Mouse (Mus musculus) hindbrain, embryonic 11.5 days (tissue): ENCODE measurements around the gene Myzap. TPM values are rescaled to one million over a fixed set of nuclear protein-coding genes. Genes with fewer than 3 reads are reported as not detected.

Experiments used
- ATAC-seq: fragments of 200-750 bp; cut with Nextera tagmentation; 2 replicates; pipeline ENCODE4 v1.8.0; 2017; ENCODE audit warnings: mild to moderate bottlenecking, moderate TSS enrichment, moderate library complexity; ENCODE audit not compliant: low FRiP score
- DNase-seq: peaks from one replicate; pipeline ENCODE4 v3.0.0-alpha.2; 2015; ENCODE audit warnings: low spot score
- H3K27ac ChIP-seq: fragments of 300-500 bp; sonication (generic); 2 replicates; pipeline ENCODE4 v1.5.1; 2014; ENCODE audit warnings: mild to moderate bottlenecking, low read depth, low read length
- H3K27me3 ChIP-seq: fragments of 300-500 bp; sonication (generic); 2 replicates; pipeline ENCODE4 v1.6.1; 2014; ENCODE audit warnings: mild to moderate bottlenecking, low read length, moderate library complexity, mixed read lengths; ENCODE audit not compliant: control insufficient read depth, insufficient read depth
- H3K36me3 ChIP-seq: fragments of 300-500 bp; sonication (generic); 2 replicates; pipeline ENCODE4 v1.6.1; 2014; ENCODE audit warnings: mild to moderate bottlenecking, low read length, moderate library complexity, mixed read lengths; ENCODE audit not compliant: control insufficient read depth, insufficient read depth
- H3K4me1 ChIP-seq: fragments of 300-500 bp; sonication (generic); replicated peaks from 2 replicates; pipeline ENCODE4 v1.6.1; 2014; ENCODE audit warnings: low read length, mixed read lengths; ENCODE audit not compliant: control insufficient read depth, insufficient read depth
- H3K4me2 ChIP-seq: fragments of 300-500 bp; sonication (generic); replicated peaks from 2 replicates; pipeline ENCODE4 v1.6.1; 2014; ENCODE audit warnings: mild to moderate bottlenecking, low read depth, low read length
- H3K4me3 ChIP-seq: fragments of 300-500 bp; sonication (generic); 2 replicates; pipeline ENCODE4 v1.5.1; 2014; ENCODE audit warnings: low read depth, low read length
- H3K9ac ChIP-seq: fragments of 300-500 bp; sonication (generic); 2 replicates; pipeline ENCODE4 v1.6.1; 2014; ENCODE audit warnings: low read depth, low read length
- H3K9me3 ChIP-seq: fragments of 300-500 bp; sonication (generic); 2 replicates; pipeline ENCODE4 v1.6.1; 2016; ENCODE audit warnings: low read length; ENCODE audit not compliant: control insufficient read depth
- WGBS: fragments of 180-500 bp; shearing (Covaris S2); extraction: QIAGEN DNeasy Blood & Tissue Kit; methylation state at CpG from one replicate; pipeline ENCODE4 v1.1.7; 2014; 5-methylcytosine and 5-hydroxymethylcytosine counted together
- polyA plus RNA-seq: library from polyadenylated mRNA; unstranded; fragments of >200 nt; fragmentation: Nextera tagmentation; extraction: Ambion mirVana; gene quantifications from 2 replicates; pipeline ENCODE4 v1.2.1, GENCODE M21; 2014

Myzap gene
- polyA plus RNA-seq = 5.3 and 6.4 TPM in 2 replicates

- Histone ChIP-seq H3K9me3 (no peaks in the 10 kb centered on the region), H3K9ac (peak within 1 kb of the TSS; percentile 59), H3K36me3 (no peaks in the 10 kb centered on the region), H3K27ac (no peak within 1 kb of the TSS), H3K4me1 (no peaks in the 10 kb centered on the region), H3K4me3 (peak within 1 kb of the TSS; percentile 46), H3K4me2 (peak within 1 kb of the TSS; percentile 77), H3K27me3 (peaks cover 2% of the 10 kb centered on the region)
- 4% methylated on average over 29 of the region's 29 CpGs for WGBS
- ATAC-seq (peak; percentile 65; the same call in 1 of the 2 replicates), DNase-seq (peak; percentile 83)
These were observed at the start of gene Myzap for GRCm38 (mm10) chr9:71591938-71592548. Myzap (minus strand) TSS chr9:71592360.

- Histone ChIP-seq H3K36me3 (no peaks in the 10 kb centered on the region), H3K4me1 (no peaks in the 10 kb centered on the region), H3K27me3 (no peaks in the 10 kb centered on the region), H3K27ac (no peak overlapping the region), H3K9ac (no peak overlapping the region), H3K4me3 (no peak overlapping the region), H3K9me3 (no peaks in the 10 kb centered on the region), H3K4me2 (no peak overlapping the region)
- DNase-seq = no peak
- 89% methylated on average over 4 of the region's 4 CpGs for WGBS
- ATAC-seq = no peak
These were observed 48.3 kb upstream of the Myzap start for GRCm38 (mm10) chr9:71640361-71640927.

GRCm38 (mm10) chr9:71638198-71638597 lies 46.0 kb upstream of the Myzap start:
- H3K36me3 ChIP-seq = no peaks in the 10 kb centered on the region
- no peak overlapping the region for H3K4me2 ChIP-seq
- no peaks in the 10 kb centered on the region for H3K27me3 ChIP-seq
- ATAC-seq (no peak), DNase-seq (no peak)
- no peaks in the 10 kb centered on the region for H3K9me3 ChIP-seq
- WGBS = 73% methylated on average over 11 of the region's 11 CpGs
- no peaks in the 10 kb centered on the region for H3K4me1 ChIP-seq
- H3K4me3 ChIP-seq = no peak overlapping the region
- H3K9ac ChIP-seq = no peak overlapping the region
- H3K27ac ChIP-seq = no peak overlapping the region

- Histone ChIP-seq H3K27me3 (no peaks in the 10 kb centered on the region), H3K4me1 (no peaks in the 10 kb centered on the region), H3K4me2 (no peak overlapping the region), H3K9me3 (no peaks in the 10 kb centered on the region), H3K4me3 (no peak overlapping the region), H3K9ac (no peak overlapping the region), H3K36me3 (no peaks in the 10 kb centered on the region), H3K27ac (no peak overlapping the region)
- no peak for DNase-seq
- 70% methylated on average over 1 of the region's 1 CpGs for WGBS
- ATAC-seq = no peak
These were observed 44.7 kb upstream of the Myzap start for GRCm38 (mm10) chr9:71636854-71637253.

- Histone ChIP-seq H3K27ac (no peak overlapping the region), H3K4me3 (no peak overlapping the region), H3K9me3 (no peaks in the 10 kb centered on the region), H3K4me2 (no peak overlapping the region), H3K4me1 (no peaks in the 10 kb centered on the region), H3K9ac (no peak overlapping the region), H3K27me3 (no peaks in the 10 kb centered on the region), H3K36me3 (no peaks in the 10 kb centered on the region)
- DNase-seq = no peak
- no peak for ATAC-seq
- WGBS = 65% methylated on average over 1 of the region's 1 CpGs
These were observed 43.5 kb upstream of the Myzap start for GRCm38 (mm10) chr9:71635627-71636026.

- 89% methylated on average over 2 of the region's 2 CpGs for WGBS
- Histone ChIP-seq H3K9ac (no peak overlapping the region), H3K27me3 (no peaks in the 10 kb centered on the region), H3K36me3 (no peaks in the 10 kb centered on the region), H3K4me1 (no peaks in the 10 kb centered on the region), H3K9me3 (no peaks in the 10 kb centered on the region), H3K4me3 (no peak overlapping the region), H3K27ac (no peak overlapping the region), H3K4me2 (no peak overlapping the region)
- DNase-seq (no peak), ATAC-seq (no peak)
These were observed 42.8 kb upstream of the Myzap start for GRCm38 (mm10) chr9:71634916-71635315.

- DNase-seq = no peak
- no peak overlapping the region for H3K9ac ChIP-seq
- 52% methylated on average over 6 of the region's 6 CpGs for WGBS
- no peaks in the 10 kb centered on the region for H3K36me3 ChIP-seq
- H3K4me2 ChIP-seq = no peak overlapping the region
- no peaks in the 10 kb centered on the region for H3K9me3 ChIP-seq
- no peaks in the 10 kb centered on the region for H3K27me3 ChIP-seq
- H3K4me1 ChIP-seq = no peaks in the 10 kb centered on the region
- no peak overlapping the region for H3K27ac ChIP-seq
- no peak for ATAC-seq
- H3K4me3 ChIP-seq = no peak overlapping the region
These were observed 36.8 kb upstream of the Myzap start for GRCm38 (mm10) chr9:71628921-71629320.

GRCm38 (mm10) chr9:71628286-71628685 lies 36.1 kb upstream of the Myzap start:
- Histone ChIP-seq H3K9me3 (no peaks in the 10 kb centered on the region), H3K27ac (no peak overlapping the region), H3K36me3 (no peaks in the 10 kb centered on the region), H3K4me2 (no peak overlapping the region), H3K4me1 (no peaks in the 10 kb centered on the region), H3K4me3 (no peak overlapping the region), H3K27me3 (no peaks in the 10 kb centered on the region), H3K9ac (no peak overlapping the region)
- 88% methylated on average over 6 of the region's 6 CpGs for WGBS
- no peak for ATAC-seq
- no peak for DNase-seq

- DNase-seq = no peak
- no peak overlapping the region for H3K27ac ChIP-seq
- WGBS = 87% methylated on average over 6 of the region's 6 CpGs
- ATAC-seq = no peak
- H3K4me3 ChIP-seq = no peak overlapping the region
- no peaks in the 10 kb centered on the region for H3K9me3 ChIP-seq
- H3K36me3 ChIP-seq = no peaks in the 10 kb centered on the region
- no peaks in the 10 kb centered on the region for H3K27me3 ChIP-seq
- H3K9ac ChIP-seq = no peak overlapping the region
- H3K4me2 ChIP-seq = no peak overlapping the region
- H3K4me1 ChIP-seq = no peaks in the 10 kb centered on the region
These were observed 33.8 kb upstream of the Myzap start for GRCm38 (mm10) chr9:71625961-71626360.
